In the genomic region with DNA sequence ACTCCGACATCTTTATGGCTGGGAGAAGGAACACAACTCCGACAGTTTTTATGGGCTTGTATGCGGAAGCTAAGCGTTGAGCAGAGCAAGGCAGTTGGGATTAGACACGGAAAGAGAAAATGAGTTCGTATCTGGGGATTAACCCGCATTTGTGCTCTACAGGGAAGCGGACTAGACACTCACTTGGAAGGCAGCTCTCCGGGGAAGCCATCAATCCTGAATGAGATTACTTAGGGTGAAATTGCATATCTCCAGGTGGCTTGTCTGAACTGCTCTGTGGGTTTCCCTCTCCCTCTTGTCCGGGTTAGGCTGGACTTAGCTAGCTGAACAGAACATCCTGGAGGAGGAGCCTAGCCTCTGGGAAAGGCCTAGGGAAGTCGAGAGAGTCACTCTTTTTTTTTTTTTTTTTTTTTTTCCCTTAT, we compare ENCODE assay signal across 10 mouse cellular contexts. TPM values are rescaled to one million over a fixed set of nuclear protein-coding genes. Genes with fewer than 3 reads are reported as not detected.
A peak's percentile ranks its signal among the peaks of the same experiment; 100 is the strongest.
DNase-seq lines count a peak whose midpoint lies in the region; ATAC-seq and TF ChIP-seq lines count a peak whose summit lies in the region.
"Had no signal": no experiment of that assay in that cellular context is flagged by ENCODE, and none has a peak within 500 bp of the region (broad histone marks: within the 10 kb centered on the region; RNA-seq: fewer than 3 reads in every experiment).

No protein-coding gene starts in this region.

- no peak for ATAC-seq in heart, embryonic 11.5 days (replicated peaks; ENCODE audit: insufficient number of reproducible peaks, low FRiP score, low TSS enrichment)
- no peak for ATAC-seq in midbrain, embryonic 12.5 days (ENCODE audit: low FRiP score, low read depth)
- ATAC-seq in midbrain, embryonic 16.5 days, result no peak

- peak overlapping the region; percentile 8; the same call in 1 of the 2 replicates for H3K4me3 ChIP-seq in heart, embryonic 11.5 days (ENCODE audit: low read depth, low read length)
- no peak overlapping the region for H3K4me3 ChIP-seq in midbrain, embryonic 12.5 days
- H3K4me3 ChIP-seq in midbrain, embryonic 16.5 days (ENCODE audit: low read depth, low read length), result no peak overlapping the region
- H3K4me3 ChIP-seq in thymus, adult 2 months (ENCODE audit: control insufficient read depth, insufficient read depth, low read length), result no peak overlapping the region

- H3K4me2 ChIP-seq in heart, embryonic 11.5 days, result peak overlapping the region; percentile 52
- peak overlapping the region; percentile 50; the same call in 1 of the 2 replicates for H3K4me2 ChIP-seq in midbrain, embryonic 12.5 days (replicated peaks)
- no peak overlapping the region for H3K4me2 ChIP-seq in midbrain, embryonic 16.5 days (ENCODE audit: low read length)

- peaks cover 44% of the 10 kb centered on the region for H3K27me3 ChIP-seq in heart, embryonic 11.5 days (ENCODE audit: control insufficient read depth, insufficient read depth, low read length)
- H3K27me3 ChIP-seq in midbrain, embryonic 12.5 days, result peaks cover 73% of the 10 kb centered on the region
- H3K27me3 ChIP-seq in midbrain, embryonic 16.5 days (ENCODE audit: control insufficient read depth, insufficient read depth, low read depth, low read length), result peaks cover 7% of the 10 kb centered on the region
- H3K27me3 ChIP-seq in thymus, adult 2 months (ENCODE audit: control insufficient read depth, insufficient read depth, low read length), result peaks cover 10% of the 10 kb centered on the region

- no peak for TF ChIP-seq POLR2A in thymus, adult 2 months (IDR thresholded peaks at IDR 0.05; ENCODE audit: control insufficient read depth, extremely low read depth, insufficient read depth, low read length, poor library complexity)

- no peak for TF ChIP-seq CTCF in thymus, adult 2 months (IDR thresholded peaks at IDR 0.05; ENCODE audit: borderline replicate concordance, control insufficient read depth, extremely low read depth, insufficient read depth, low read length, poor library complexity)

- no peak overlapping the region for H3K27ac ChIP-seq in heart, embryonic 11.5 days (ENCODE audit: low read depth, low read length)
- H3K27ac ChIP-seq in midbrain, embryonic 12.5 days (replicated peaks), result no peak overlapping the region; the same call in 1 of the 2 replicates
- H3K27ac ChIP-seq in midbrain, embryonic 16.5 days (ENCODE audit: low read length), result no peak overlapping the region
- H3K27ac ChIP-seq in thymus, adult 2 months (ENCODE audit: control insufficient read depth, insufficient read depth, low read length), result no peak overlapping the region

- DNase-seq in heart, postnatal 10 days, result no peak
- peak; percentile 11 to 33 for DNase-seq in kidney, postnatal 4 days
- no peak for DNase-seq in yolk sac, embryonic 10.5 days (ENCODE audit: low spot score)
- no peak for DNase-seq in thymus, adult 2 months
- DNase-seq in layer of hippocampus, adult 9-11 months, result no peak
- DNase-seq: cerebellum, adult 9-11 months had no signal

- H3K9ac ChIP-seq in heart, embryonic 11.5 days (ENCODE audit: low read depth, low read length), result no peak overlapping the region
- no peak overlapping the region for H3K9ac ChIP-seq in midbrain, embryonic 12.5 days (replicated peaks)
- no peak overlapping the region for H3K9ac ChIP-seq in midbrain, embryonic 16.5 days (ENCODE audit: low read depth, low read length)

- intact Hi-C loops in heart, postnatal 10 days (cut with DNase I), result loop anchor here (10.0 kb wide), 1 partner anchor 371 kb away; no protein-coding TSS in a partner anchor

- no peaks in the 10 kb centered on the region for H3K9me3 ChIP-seq in heart, embryonic 11.5 days (replicated peaks; ENCODE audit: control insufficient read depth, low read length)
- no peaks in the 10 kb centered on the region for H3K9me3 ChIP-seq in midbrain, embryonic 12.5 days
- H3K9me3 ChIP-seq in midbrain, embryonic 16.5 days (replicated peaks; ENCODE audit: control insufficient read depth, low read length, poor library complexity, severe bottlenecking), result no peaks in the 10 kb centered on the region

- H3K4me1 ChIP-seq in heart, embryonic 11.5 days (ENCODE audit: control insufficient read depth, insufficient read depth, low read length), result peaks cover 26% of the 10 kb centered on the region
- H3K4me1 ChIP-seq in midbrain, embryonic 12.5 days, result peaks cover 39% of the 10 kb centered on the region
- peaks cover 28% of the 10 kb centered on the region for H3K4me1 ChIP-seq in midbrain, embryonic 16.5 days (ENCODE audit: control insufficient read depth, insufficient read depth, low read length)
- no peaks in the 10 kb centered on the region for H3K4me1 ChIP-seq in thymus, adult 2 months (replicated peaks; ENCODE audit: control insufficient read depth, insufficient read depth, low read length)

- H3K36me3 ChIP-seq in heart, embryonic 11.5 days (ENCODE audit: control insufficient read depth, insufficient read depth, low read length), result no peaks in the 10 kb centered on the region
- H3K36me3 ChIP-seq in midbrain, embryonic 12.5 days, result no peaks in the 10 kb centered on the region
- H3K36me3 ChIP-seq in midbrain, embryonic 16.5 days (ENCODE audit: control insufficient read depth, insufficient read depth, low read length), result no peaks in the 10 kb centered on the region
- no peaks in the 10 kb centered on the region for H3K36me3 ChIP-seq in thymus, adult 2 months (ENCODE audit: control insufficient read depth, insufficient read depth, low read length)

- WGBS in heart, embryonic 11.5 days (ENCODE audit: insufficient replicate concordance), result 6% methylated on average over 11 of the region's 11 CpGs
- WGBS in midbrain, embryonic 12.5 days, result 0% methylated on average over 11 of the region's 11 CpGs
- 6% methylated on average over 11 of the region's 11 CpGs for WGBS in midbrain, embryonic 16.5 days
- WGBS in thymus, adult 2 months, result 14% methylated on average over 11 of the region's 11 CpGs

RNA-seq across cellular contexts. Expression of gene Esrrg, which starts 4.5 kb away (rescaled TPM):
- polyA plus RNA-seq in heart, embryonic 11.5 days (2014; fragmentation: Nextera tagmentation; extraction: Ambion mirVana), result 34.2 and 36.2 TPM in 2 replicates
- 10 to 100 TPM; 35.3 to 40.0 TPM for total RNA-seq in heart, postnatal 10 days (2021)
- 8.1 and 8.6 TPM in 2 replicates for polyA plus RNA-seq in midbrain, embryonic 12.5 days (2016; fragmentation: Nextera tagmentation; extraction: Ambion mirVana)
- 24.9 and 26.5 TPM in 2 replicates for polyA plus RNA-seq in midbrain, embryonic 16.5 days (2015; fragmentation: Nextera tagmentation; extraction: Ambion mirVana)
- 0.48 and 1.0 TPM in 2 replicates for polyA plus RNA-seq in thymus, adult 2 months (2012; rRNA removed)
- polyA plus RNA-seq: C2C12 had no signal

Comparison
In these comparisons a context has a peak if more than half of its experiments do, and no peak if none do; other contexts are left out.
1. DNase-seq: peak in kidney, postnatal 4 days (2 of 2); none in heart, postnatal 10 days (0 of 2), yolk sac, embryonic 10.5 days (single experiment), thymus, adult 2 months (single experiment) and layer of hippocampus, adult 9-11 months (single experiment).